Mouse (Mus musculus) 3134 (cell line): ENCODE measurements around the gene Btbd19.
A peak's percentile ranks its signal among the peaks of the same experiment; 100 is the strongest.

Experiments used
- DNase-seq: peaks from one replicate; pipeline ENCODE4 v3.0.0-alpha.2; 2011; ENCODE audit warnings: low spot score; ENCODE audit not compliant: insufficient read length; ENCODE audit errors: extremely low read depth

The Btbd19 gene

GRCm38 (mm10) chr4:117136034-117136433, 10.5 kb upstream of the Btbd19 start:
- DNase-seq: peak; percentile 49

GRCm38 (mm10) chr4:117134601-117134995, 9.1 kb upstream of the Btbd19 start:
- DNase-seq: no peak

GRCm38 (mm10) chr4:117133817-117134600, 8.5 kb upstream of the Btbd19 start, which contains the start of gene Plk3:
Gene Plk3, minus strand, starts transcription at chr4:117133963.
- DNase-seq: peak; percentile 92

DNA sequence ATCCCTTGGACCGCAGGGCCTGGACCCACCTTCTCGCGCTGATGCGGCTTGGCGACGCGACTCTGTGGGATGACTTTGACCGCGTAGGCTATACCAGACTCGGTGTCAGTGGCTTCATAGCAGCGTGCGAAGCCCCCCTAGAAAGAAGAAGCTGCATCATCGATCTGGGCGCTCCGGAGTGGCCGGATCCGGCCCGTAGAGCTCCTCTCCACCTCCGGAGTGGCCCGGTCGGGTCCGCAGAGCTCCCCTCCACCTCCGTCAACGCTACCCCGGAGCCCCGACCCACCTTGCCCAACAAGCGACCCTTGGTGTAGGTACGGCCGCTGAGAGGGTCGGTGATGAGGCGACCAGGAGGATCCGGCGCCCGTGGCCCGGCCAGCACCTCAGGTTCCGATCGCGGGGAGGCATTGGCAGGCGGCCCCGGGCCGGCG, 7.9 kb upstream of the Btbd19 start:
- peak; percentile 59 for DNase-seq

DNA sequence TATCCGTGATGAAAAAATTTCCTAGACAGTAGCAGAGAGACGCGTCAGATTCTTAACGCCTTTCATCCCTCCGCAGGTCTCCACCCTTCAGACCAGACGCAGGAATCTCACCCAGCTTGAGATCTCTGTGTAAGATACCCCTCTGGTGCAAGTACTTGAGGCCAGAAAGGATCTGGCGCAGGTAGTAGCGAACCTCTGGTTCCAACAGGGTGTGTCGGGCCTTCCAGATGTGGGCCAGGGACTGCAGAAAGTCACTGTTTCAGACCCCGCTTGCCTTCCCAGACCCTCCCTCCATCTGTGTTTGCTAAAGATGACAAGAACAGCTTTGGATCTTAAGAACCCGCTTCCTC, 7.2 kb upstream of the Btbd19 start:
- no peak for DNase-seq

DNA sequence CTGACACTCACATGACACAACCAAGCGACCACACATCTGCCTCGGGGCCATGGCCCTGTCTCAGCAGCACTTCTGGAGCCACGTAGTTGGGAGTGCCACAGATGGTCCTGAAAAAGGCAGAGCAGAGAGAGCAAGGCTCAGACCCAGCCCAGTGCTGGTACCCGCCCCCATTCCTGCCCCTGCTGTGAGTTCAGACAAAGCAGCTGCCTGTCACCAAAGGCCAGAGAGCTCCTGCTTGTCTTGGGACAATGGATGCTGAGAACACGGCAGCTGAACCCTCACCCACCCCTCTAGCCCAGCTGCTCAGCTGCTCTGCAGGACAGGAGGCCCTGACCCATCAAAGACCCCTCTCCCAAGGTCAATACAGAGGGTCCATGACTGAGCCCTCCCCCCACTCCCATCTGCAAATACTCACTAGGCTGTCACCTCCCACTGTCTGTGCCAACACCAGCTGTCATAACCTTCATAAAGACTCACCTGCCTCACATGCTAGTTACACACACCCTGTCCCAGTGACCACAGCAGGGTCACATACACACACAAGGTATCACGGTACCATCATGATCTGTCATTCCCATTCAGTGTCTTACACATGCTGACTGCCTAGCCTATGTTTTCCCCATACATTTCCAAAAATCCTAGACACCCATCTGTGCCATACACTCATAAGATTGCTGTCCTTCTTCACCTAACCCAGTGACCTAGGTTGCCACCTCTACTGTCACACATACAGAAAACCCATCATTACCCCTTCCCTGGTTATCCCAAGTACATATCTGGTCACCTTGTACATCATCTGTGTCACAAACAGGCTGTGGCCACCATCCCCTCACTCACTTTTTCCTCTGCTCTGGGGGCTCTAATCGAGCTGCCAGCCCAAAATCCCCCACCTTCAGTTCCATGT, 6.6 kb upstream of the Btbd19 start:
- no peak for DNase-seq

DNA sequence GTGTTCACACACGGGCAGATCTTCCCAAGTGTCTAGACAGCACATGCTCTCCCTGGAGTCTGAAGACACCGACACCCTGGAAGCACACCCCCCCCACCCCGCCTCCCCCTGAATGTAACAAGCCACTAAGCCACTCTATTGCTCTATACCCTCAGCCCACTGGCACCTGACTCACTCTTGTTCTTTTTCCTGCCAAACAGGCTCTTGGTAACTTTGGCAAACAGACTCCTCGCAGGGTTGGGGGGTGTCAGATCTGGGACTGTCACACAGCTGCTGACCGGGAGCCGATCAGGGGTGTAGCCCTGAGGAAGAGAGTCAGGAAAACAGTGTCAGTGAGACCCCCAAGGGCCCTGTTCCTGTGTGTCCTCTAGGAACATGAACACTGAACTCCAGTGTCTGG, 5.7 kb upstream of the Btbd19 start:
- DNase-seq: no peak

DNA sequence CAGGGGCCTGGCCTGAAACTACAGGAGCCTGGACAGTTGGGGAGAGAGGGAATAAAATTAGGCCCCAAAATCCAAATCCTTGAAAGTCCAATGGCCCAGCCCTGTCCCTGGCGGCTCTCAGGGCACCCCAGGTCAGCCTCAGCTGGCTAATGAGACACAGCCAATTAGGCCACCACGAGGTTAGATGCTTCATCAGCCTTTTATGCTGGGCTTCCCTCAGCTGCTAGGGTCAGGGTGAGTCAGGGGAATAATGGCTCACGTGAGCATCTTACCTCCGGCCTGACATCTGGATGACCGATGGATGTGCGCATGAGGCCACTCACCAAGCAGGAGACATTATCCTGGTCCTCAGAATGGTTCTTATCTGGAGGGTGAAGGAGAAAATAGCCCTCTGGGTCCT, 5.3 kb upstream of the Btbd19 start:
- no peak for DNase-seq

DNA sequence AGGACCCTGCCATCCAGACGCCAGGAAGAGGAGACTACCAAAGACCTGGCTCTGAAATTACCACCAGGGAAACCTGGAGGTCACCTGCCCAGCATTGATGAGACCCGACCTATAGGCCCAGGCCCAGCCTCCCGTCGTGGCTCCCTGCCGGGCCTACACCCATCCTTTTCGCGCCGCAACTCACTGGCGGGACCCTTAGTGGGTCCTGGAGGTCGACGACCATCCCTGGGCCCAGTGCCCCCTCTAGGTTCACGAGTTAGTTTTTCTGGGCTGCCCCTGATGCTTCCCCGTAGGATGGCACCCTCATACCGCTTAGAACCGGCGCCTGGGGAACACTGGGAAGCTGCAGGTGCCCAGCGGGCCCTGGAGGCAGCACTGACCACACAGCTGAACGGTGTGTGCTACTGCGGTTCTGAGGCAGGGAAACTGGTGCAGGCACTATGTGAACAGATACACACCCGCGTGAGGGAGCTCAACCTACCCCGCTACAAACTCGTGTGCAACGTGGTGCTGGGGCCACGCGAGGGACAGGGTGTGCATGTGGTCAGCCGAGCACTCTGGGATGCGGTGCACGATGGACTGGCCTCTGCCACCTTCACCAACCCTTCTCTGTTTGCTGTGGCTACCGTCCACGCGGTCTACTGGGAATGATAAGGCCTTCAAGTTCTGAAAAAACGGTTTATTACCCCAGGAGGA, 2.6 kb upstream of the Btbd19 start:
- no peak for DNase-seq

- DNase-seq: no peak
These were observed 1.3 kb upstream of the Btbd19 start, which contains the start of gene Tctex1d4 for GRCm38 (mm10) chr4:117126675-117127290. Gene Tctex1d4, plus strand, starts transcription at chr4:117126794.

- peak; percentile 85 for DNase-seq
These were observed 567 bp upstream of the Btbd19 start for GRCm38 (mm10) chr4:117125910-117126674.

- DNase-seq: peak; percentile 51
These were observed 792 bp downstream of the Btbd19 start for GRCm38 (mm10) chr4:117124518-117125347.

DNA sequence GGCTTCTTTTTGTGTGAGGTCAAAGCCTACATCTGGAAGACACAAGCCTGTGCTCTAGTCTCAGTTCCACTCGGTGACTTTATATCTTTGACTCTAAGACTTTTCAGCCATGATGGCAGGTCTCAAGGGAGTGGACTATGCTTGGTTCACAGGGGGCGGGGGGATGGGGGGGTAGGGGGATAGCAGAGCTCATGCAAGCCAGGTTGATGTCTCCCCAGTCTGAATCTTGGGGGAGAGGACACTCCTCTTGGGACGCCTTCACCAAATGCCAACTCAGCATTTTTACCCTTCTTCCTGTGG, 1.4 kb downstream of the Btbd19 start:
- no peak for DNase-seq

- no peak for DNase-seq
These were observed 1.8 kb downstream of the Btbd19 start for GRCm38 (mm10) chr4:117123546-117124217.

- DNase-seq: no peak
These were observed 3.3 kb downstream of the Btbd19 start for GRCm38 (mm10) chr4:117122209-117122608.

DNA sequence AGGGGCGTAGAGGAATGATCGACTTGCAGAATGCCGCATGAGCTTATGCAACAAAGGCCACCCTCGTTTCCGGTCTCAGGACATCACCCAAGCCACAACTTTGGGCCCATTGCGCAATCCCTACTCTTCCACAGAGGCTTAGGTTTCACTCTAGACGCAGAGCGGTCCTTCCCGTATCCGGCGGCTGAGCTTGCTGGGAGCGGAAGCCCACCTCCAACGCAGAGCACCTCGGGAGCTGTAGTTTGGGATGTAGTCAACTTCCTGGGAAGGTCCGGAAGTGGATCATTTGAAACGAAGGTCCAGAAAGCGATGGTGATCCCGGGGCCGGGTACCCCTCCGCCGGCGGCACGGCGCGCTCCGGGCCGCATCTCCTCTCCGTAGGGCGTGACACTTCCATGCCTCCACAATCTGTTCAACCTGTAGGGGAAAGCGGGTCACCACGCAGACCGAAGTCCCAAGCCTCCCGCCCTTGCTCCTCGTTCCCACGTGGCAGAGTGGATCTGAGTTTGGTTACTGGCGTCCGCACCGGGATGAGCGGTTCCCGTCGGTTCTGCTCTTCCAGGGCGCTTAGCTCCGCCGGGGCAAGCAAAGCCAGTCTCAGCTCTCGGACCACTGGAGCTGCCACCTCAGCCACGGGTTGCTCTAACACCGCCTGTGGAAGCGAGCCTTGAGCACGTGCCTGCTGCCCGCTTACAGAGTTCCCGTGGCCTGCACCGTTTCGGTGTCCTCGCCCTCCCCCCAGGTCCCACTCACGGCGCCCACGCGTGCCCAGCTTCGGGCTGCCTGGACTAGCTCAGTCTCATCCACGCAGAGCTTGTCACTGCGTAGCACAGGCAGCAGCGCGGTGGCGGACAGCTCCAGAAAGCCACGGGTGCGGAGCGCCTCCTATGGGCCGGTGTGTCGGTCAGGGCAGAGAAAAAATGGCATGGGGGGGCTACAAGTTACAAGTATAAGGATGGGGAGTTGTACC, 4.8 kb downstream of the Btbd19 start:
- peak; percentile 94 for DNase-seq

- no peak for DNase-seq
These were observed 5.5 kb downstream of the Btbd19 start for GRCm38 (mm10) chr4:117120052-117120444.

DNA sequence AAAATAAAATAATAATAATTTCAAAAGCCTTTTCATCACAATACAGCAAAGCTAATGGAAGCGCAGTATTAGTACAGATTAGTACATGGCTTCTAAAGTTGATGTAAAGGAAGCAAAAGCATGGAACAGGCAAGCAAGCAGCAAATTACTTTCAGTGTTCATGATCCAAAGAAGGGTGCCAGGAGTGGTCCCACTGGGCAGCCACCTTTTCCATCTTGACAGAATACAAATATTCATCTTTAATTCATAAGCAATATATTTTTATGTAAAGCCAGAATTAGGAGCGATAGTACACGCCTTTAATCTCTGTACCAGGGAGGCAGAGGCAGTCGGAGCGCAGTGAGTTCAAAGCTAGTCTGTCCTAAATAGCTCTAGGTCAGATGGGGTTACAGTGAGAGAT, 5.9 kb downstream of the Btbd19 start:
- DNase-seq: no peak
